Mouse (Mus musculus): ENCODE data around the gene Htt.

DNA sequence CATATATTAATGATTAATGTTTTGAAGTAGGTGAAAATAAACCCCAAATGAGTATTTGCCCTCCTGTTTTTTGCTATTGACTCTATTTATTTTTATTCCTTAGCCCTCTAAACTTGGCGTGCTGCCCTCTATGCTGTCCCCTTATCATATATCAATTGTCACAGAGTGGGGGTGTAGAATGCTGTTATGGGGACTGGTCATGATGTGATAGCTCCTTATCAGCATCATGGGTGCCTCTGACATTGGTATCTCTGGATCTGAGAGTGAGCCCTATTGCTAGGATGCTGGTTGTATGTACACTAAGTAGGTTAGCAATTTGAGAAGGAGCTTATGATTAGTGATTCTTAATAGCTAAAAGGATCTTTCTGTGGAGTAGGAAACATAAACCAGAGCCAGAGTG lies 31.3 kb upstream of the Htt start:
- TF ChIP-seq CTCF (IDR thresholded peaks at IDR 0.05; ENCODE audit: low read depth) (no peak), EP300 (IDR thresholded peaks at IDR 0.05; ENCODE audit: low read depth) (no peak)

Data from heart, postnatal 0 days (tissue).